Mouse (Mus musculus): Measurements from ENCODE around the gene Cntn2. TPM values are rescaled to one million over a fixed set of nuclear protein-coding genes. Genes with fewer than 3 reads are reported as not detected.

Gene Cntn2
- not detected for polyA plus RNA-seq (2017; shearing (Covaris generic))

DNA sequence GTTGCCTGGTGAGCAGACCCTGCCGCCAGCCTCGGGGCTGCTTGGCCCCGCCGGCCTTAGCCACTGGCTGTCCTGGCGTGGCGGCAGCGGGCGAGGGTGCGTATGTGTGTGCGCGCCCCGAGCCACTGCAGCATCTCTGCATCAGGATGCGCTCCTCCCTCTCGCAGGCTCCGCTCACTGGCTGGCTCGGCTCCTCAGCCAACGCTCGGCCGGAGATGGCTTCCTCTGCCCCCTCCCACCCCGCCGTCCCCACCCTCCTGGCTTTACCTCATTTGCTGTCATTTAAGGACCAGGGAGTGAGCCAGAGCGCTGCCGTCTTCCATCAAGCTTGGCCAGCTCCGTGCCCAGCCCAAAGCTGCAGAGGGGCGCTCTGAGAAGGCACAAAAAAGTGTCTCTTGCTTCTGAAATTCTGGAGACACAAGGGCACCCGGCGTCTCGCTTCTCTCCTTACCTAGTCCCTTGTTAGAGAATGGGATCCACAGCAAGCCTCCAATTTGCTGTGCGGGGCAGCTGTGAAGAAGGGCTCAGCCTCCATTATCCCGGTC lies at the start of gene Cntn2:
Gene Cntn2, minus strand, starts transcription at position 495 of the 545 bp plus-strand sequence.
- ATAC-seq, result no peak

DNA sequence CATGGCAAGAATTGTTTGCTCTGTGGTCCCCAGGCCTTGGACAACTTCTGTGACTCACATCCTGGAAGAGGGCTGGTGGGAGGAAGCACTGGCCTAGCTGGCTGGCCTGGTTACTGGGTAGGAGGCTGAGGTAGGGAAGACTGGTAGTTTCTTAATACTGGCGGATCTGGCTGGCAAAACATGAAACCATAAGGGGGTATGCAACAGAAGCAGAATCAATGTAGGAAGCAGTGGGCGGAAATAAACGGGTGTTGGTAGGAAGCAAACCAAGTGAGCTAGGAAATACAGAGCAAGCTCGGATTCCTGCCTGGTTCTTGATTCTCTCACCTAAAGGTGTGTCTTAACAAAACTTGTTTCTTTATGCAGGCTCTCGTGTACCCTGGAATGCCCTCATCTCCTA lies 49.1 kb upstream of the Cntn2 start:
- ATAC-seq, result no peak

DNA sequence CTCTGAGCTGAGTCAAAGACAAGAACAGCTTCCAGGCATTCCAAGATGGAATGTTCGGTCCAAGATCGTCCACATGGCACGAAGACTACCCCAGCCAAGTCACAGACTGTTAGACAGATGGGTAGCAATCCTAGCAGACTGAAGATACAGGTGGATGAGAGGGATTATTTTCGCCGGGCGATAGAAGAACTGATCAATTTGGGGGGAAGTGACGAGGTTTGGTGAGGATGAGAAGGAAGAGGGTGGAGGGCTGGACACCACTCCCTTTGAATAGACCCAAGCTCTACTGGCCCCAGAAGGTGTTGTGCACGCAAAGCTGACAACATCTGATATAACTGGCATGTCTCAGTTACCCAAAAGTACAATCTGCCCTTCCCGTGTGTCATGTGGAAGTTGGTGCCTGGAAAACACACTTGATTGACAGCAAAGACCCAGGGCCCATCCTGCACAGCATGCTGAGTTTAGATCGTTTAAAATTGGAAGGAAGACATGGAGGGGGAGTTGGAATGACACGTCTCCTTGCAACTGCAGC lies 48.4 kb upstream of the Cntn2 start:
- no peak for ATAC-seq

DNA sequence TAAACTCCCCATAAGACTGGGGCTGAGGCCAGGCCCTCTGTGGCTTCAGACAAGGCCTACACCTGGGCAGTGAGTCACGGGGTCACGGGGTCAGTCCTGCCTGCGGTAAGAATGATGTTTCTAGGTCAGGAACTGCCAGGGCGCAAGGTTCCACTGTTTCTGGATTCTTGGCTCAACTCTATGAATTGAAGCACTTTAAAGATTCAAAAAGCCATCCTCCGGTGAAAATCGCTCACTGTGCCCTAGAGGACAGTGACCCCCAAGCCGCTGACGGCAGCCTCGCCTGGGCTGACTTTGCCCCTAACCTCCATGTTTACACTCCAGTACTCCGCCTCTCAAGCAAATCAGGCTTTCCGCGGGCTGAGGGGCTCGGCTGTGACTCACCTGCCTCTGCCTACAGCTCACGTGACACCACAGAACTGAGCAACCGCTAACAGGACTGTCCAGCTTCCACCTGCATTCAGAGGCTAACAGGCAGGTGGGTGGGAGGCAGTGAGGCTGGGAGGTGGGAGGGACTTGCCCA lies 43.7 kb upstream of the Cntn2 start:
- ATAC-seq, result no peak

DNA sequence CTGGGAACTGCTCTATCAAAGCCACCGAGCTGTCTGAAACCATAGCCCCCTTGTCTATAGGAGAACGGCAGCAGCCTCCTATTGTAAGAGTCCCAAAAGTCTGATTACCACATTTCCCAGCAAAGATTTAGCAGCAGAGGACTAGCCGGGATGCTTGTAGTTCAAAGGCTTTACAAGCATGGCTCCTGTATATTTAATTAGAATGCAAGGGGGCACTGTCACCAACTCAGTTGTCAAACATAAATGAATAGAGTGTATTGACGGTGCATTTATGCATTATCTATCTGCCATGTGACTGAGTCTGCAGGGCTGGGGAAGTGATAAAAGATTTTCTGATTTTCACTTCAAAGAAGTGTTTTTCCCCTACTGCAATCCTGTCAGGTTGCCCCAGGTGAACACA lies 42.3 kb upstream of the Cntn2 start:
- no peak for ATAC-seq

DNA sequence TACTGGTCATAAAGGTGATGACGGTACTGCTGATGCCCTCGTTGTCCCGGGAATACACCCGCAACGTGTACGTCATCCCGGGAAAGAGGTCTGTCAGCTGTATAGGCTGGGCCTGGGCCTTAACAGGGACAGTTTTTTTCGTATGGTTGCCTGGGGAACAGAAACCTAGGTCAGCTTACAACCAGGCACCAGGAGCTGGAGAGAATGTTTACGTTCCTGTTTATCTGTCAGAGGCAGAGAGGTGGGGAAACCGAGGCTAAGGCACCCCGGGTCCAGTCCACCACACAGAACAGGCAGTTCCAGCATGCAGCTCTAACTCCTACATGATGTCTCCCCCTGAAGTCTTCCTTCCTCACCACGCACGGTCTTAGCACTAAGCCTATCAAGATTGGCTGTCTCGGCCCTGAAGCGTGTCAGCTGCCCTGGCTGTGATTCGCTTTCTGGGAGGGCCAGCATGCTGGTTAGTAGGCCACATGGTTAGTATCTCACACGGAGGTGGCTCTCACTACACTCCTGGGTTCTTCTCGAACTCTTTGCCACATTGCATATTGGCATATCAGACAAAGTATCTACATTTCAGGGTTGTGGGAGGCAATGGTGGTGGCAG lies 40.0 kb upstream of the Cntn2 start:
- no peak for ATAC-seq

DNA sequence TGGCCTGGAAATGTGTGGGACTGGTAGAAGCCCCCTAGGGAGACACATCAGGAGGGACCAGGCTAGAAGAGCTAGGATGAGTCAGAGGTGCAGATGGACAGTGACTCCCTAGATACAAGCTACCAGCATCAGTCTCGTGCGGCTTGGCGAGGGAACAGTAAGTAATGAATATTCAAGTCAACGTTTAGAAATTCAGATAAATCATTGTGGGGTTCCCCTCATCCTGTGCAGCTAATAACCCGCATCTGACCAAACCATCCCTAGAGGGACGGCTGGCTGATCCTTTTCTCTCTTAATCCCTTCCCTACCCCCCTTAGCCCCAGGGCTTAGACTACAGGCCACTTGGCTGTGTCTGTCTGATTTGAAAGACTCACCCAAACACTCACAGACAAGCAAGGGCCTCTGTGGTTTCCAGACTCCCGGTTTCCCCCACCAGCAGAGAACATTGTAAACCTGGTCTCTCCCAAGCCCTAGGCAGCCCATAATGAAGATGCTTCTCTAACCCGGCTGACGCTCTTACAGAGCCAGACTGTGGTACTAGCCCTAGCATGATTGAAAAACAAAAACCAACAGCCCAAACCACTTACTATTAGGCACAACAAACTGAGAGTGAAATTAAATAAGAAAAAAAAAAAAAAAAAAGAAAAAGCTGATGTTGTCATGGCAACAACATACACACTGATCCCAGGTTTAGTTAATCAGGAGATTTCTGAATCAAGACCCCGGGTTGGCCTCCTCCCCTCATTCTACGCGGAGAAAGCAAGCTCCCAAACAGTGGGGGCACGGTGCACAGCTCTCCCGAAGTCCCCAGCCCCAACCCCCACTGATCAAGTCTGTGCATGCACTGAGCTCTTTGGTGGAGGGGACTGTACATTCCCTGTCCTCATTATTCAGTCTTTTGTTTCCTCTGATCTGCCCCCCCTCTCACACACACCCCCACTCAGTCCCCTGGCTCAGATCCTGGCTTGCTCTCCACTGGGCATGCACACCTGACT lies 39.1 kb upstream of the Cntn2 start:
- ATAC-seq, result no peak

DNA sequence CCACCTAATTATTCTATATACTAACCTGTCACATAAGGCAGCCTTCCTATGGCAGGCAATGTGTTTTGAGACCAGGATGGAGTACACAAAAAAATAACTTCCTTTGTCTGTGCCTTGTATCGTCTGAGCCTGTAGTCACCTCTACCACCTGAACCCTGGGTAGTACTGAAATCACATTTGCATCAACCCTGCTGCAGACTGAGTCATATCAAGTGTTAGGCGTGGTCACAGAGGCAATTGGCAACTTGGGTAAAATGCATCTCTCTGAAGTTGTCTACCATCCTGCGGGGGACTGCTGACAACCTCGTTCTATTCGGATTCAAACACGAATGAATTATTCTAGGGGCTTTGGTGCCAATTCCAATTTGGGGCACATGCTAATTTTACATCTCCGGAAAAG lies 37.0 kb upstream of the Cntn2 start:
- no peak for ATAC-seq

DNA sequence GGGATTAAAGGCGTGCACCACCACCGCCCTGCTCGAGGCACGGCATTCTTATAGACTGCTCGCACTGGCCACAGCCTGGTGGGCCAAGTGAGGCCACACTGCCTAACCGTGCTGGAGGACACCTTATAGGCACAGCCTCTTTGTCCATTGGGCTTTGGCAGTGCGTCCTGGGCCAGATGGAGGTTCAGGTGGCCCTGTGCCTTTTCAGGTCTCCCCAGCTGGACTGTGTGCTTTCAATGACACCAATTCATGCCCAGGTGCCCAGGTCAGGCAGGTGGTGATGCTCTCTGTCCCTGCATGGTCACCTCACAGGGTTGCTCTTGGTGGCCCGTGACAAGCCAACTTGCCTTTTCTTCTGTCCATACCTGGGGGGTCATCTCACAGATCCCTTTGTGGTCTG lies 33.8 kb upstream of the Cntn2 start:
- no peak for ATAC-seq

DNA sequence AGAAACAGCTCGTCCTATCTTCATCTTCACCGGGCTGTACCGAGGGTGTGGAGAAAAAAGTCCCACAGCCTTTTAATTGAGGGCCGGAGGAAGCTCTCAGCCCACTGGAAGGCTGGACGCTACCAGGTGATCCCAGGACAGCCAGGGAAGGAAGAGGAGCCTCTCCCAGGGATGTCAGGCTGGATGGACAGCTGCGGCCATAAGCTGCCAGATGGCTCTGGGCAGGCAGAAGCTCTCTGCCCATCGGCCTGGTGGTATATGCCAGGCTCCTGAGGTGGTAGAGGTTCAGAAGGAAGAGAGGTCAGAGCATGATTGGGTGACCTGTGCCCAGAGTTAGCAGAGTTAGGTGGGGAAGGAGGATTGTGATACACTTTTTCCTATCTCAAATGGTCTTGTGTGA lies 29.8 kb upstream of the Cntn2 start:
- ATAC-seq, result no peak

DNA sequence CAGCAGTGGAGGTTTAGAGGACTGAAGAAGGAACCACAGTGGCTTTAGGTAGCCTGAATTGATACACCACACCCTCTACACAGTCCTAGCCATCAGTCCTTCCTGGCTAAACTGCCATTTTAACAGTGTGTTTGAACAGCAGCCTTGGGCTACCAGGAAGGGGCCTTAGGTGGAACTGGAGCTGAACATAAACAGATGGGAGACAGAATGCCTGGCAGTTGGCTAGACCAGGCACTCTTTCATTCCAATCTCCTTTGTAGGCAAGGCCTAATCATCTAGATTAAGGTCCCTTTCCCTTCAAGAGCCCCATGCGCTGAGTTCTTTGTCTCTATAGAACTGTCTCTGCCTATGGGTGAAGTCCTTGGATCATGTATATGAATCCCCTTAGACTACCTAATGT lies 28.6 kb upstream of the Cntn2 start:
- ATAC-seq, result no peak

DNA sequence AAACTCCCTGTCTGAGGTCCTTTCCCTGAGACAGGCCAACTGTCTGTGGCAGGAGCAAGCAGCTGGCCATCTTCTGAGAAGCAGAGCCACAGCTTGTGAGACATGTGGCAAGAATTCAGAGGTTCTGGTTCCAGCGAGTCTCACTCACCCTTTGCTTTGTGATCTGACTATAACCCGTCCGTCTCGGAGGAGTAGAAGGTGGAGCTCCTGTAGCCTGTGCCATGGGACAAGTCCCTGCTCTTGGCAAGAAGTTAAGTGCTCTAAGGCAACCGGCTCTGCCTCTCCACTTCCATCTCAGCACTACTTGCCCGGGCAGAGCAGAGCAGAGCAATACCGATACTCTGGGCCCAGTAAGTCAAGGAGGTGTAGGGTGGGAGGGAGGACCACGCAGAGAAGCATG lies 27.9 kb upstream of the Cntn2 start:
- no peak for ATAC-seq

DNA sequence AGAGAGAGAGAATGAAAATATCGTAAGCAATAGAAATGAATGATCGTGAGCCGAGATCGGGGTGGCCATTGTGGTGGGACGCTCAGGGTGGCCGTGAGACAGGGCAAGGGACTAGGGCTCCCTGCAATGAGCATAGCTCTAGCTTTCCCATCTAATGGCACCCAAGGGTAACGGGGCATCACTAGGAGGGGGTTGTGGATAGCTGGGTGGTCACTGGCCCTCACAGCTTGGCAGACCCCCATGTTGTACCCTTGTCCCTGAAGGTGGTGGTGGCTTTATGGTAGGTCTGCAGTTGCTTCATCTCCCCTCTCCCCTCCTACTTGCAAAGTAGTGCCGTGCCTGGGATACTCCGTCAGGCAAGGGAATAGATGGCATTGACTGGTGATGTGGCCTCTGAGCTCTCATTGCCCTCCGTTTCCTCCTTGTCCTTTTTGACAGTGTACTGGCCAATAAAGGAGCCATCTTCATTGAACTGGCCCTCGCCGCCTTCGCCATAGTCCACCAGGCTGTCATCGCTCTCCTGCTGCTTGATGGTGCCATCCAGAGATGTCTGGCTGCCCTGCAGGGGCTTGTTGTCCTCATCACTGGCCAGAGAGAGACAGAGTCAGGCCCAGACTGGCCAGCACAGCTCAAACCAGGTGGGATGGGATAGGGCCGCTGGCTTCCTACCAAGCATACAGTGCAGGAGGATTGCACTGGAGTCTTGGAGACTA lies 27.2 kb upstream of the Cntn2 start:
- ATAC-seq, result no peak

DNA sequence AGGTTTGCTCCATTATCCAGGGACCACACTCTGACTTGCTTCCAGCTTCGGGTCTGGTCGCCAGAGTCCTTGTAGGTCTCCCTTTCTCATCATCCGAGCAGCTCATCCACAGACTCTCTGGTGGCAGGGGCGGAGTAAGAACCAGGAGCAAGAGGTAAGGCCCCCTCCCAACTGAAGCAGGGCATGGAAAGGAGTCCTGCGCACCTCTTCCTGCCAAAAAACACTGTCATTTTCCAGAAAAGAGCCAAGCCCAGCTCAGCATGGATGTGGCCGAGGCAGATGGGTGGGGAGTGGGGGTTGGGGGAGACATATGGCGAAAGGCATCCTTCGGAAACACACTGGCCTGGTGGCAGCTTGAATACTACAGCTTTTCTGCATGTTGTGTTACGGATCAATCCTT lies 26.5 kb upstream of the Cntn2 start:
- ATAC-seq, result no peak

DNA sequence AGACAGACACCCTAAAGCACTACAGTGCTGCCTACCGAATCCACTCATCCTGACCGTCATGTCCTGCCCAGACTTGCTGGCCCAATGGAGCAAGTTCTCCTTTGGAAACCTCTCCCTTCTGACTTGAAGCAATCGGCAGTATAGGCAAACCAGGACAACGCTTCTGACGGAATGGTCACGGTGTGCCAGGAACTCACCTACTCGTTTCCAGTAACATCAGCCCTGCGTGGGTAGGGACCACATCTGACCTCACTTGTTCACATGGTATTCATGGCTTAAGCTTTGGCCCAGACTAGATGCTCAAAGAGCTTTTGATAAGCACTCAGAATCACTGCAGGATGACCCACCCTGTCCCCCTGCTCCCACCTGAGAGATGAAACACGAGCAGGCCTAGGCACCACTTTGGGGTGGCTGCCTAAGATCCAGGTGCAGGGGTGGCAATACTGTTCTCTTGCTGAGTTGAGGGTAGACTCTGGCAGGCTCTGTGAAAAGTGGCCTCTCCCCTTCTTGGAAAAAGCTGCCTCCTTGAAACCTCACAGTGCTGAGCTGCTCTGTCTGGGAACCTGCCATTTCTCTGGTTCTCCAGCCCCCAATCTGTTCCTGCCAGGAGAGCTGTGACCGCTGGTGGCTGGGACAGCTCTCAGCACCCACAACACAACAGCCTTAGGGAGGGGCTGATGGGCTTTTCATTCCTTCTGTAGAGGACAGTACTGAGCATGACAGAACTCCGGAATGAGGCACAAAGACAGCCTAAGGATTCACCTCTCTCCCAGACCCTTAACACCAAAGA lies 24.5 kb upstream of the Cntn2 start:
- ATAC-seq, result no peak

DNA sequence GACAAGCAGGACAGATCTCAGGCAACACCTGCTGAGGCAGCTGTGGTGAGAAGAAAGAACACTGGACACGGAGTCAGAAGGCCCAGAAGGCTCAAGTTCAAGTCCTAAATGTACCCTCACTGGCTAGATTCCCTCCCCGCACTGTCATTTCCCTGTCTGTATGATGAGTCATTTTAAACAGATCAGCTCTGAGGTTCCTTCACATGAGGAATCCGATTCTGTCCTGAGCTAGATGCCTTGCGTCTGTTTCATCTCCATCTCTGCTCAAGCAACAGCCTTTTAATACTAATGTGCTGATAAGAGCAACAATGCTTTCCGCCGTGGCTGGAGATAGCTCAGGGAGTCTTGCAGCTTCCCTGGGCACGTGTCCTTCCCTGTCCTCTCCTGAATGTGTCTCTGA lies 22.7 kb upstream of the Cntn2 start:
- ATAC-seq, result no peak

DNA sequence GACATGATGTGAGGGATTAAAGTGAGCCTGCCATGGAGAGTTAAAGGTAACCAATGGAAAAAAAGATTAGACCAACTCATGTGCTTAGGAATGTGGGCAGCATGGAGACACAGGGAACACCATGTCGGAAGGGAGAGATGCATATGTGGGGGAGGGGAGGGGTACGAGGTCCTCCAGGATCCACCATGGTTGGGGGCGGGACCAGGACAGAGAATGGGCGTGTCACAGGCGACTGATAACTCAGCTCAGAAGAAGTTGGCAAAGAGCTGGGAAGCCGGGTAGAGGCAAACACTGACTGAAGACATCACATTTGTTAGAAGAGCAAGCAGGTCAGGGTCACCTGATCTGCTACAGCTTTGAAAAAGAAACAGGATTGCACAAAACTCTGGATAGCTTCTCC lies 21.9 kb upstream of the Cntn2 start:
- ATAC-seq, result no peak

DNA sequence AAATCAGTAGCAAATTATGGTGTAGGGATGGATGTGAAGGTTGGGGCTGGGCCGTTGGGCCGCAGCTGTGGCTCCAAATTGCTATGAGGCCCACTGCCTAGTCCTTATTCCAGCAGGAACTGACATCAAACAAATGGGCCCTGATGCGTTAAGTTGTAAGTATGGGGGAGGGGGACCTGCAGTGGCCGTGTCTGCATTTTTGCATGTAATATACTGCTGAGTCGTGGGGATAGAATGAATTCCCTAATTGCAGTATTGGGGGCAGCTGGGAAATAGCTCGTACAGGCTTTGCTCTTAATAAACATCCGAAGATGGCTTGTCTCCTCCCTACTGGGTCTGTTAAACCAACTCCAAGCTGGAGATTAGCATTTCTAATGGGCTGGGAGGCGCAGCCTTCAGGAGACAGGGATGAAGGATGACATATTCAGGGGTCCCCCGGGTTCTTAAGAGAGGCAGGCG lies 19.3 kb upstream of the Cntn2 start:
- no peak for ATAC-seq

DNA sequence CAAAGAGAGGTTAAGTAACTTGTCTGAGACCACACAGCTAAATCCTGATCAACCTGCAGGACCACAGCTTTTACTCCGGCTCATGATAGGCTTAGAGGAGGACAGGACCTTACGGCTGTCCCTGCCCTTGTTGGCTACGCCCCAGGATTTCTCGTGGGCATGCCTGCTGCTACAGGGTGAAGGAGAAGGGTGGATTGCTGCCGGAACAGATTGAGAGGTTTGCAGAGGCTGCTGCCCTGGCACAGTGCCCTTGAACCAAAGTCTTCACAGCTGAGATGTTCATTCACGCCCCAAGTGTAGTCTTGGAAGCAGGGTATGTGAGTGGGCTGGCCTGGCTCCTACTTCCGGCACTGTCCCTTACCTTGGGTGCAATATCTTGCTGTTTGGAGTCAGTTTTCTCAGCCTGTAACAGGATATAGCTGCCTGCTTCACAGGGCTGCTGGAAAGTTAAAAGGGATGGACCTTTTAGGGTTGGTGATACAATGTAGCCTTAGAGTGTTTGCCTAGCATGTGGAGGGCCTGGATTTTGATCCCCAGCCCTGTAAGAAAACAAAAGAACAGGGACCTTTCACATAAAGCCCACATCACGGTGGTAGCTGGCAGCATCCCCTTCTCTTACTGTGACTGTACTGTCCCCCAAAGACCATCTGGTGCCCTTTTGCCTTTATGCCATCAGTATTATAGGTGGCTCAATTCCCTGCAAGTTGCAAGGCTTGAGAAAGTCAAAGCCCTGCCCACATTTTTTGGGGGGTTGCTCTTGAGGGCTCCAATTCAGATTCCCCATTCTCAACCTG lies 18.0 kb upstream of the Cntn2 start:
- ATAC-seq, result no peak

DNA sequence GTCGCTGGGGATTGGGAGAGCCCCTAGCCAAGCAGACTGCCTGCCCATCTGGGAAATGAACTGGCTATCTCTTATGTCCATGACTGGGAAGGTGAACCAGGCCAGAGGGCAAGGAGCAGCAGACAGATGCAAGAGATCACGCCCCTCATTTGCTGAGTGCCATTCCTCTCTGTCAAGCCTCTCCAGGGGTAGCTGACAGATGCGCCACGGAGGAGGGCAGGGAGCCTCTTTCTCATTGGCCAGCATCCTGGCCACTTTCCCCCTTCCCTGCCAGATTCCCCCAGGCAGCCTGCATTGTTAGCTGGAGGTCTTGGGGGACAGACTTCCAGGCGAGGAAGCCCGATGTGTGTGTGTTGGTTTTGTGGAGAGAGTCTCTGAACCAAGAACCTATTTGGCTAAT lies 16.0 kb upstream of the Cntn2 start:
- ATAC-seq, result no peak

Measured in CD4-positive, CD25-positive, alpha-beta regulatory T cell, adult 4 months (primary cell).